Mouse (Mus musculus) frontal cortex, postnatal 25 days (tissue): ENCODE results near the gene Map3k5.

Experiments used
- DNase-seq, 2 experiments: peaks; one replicate each; pipeline ENCODE4 v3.0.0; 2022; ENCODE audit warnings: low spot score in 2 of 2

Map3k5 gene

DNA sequence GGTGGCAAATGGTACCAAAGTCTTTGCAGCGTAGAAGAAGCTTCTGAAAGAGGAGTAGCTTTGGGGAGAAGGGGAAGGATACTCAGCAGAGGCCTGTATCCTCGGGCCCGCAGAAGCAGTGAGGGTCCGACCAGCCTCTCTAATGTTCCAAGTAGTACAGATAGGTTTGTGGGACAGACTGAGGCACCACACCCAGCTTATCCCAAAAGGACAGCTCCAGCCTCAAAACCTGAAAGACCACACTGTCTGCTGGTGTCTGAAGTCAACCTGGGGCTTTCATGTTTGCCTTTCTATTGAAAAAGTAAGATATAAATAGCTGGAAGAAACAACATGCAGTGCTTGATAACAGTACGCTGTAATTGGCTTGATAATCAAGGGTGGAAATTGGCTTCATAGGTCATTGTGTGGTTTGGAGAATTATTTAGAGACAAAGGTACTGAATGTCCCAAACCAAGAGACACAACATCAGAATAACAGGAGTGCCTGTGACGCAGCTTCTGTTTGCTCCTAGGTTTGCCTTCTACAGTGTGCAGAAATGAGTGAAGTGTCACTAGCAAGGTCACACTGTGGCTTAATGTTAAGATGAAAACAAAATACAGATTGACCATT, 256.0 kb downstream of the Map3k5 start:
- DNase-seq, result no peak
